Mouse (Mus musculus): ENCODE data around the gene Idnk.

DNA sequence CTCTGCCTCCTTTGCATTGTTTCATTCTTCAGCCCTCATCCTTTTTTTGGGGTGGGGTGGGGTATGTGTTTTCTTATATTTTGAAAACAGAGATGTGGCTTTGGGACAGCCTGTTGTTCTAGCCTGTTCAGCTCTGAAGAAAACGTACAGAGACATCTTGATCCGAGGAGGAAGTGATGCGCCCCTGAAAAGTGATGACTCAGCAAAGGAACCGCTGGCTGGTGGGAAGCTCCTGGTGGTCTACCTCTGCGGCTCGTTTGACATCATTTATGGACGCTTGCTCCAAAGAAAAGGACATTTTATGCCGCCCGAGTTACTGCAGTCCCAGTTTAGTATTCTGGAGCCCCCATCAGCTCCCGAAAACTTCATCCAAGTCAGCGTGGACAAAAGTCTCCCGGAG lies 5.9 kb downstream of the Idnk start:
- TF ChIP-seq CTCF (IDR thresholded peaks at IDR 0.05) (no peak), EP300 (IDR thresholded peaks at IDR 0.05) (no peak)

Measured in lung, postnatal 0 days (tissue).